Mouse (Mus musculus): ENCODE measurements at regions not wholly inside any gene's neighbourhood (a gene's known extent, or its start where the extent isn't known, plus 50 kb on each side); places are given as distances from the start of the nearest gene placed in this dataset.

DNA sequence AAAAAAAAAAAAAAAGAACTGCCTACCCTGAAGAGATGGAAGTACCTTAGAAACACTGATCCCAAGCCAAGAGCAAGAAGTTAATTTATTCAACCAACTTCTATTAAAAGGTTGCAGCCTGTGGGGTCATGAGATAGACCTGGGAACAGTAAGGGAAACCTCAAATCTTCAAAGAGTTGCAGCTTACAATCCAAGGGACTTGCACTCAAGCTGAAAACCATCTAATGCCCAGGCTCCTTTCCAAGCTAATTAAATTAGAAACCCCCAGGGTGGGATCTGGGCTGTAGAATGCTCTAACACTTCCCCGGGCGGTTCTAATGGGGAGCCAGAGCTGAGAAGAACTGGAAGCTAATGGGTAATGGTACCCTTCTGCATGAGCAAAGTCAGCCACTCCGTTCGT lies 278.0 kb downstream of the Hlx start:
- no peak for ATAC-seq

DNA sequence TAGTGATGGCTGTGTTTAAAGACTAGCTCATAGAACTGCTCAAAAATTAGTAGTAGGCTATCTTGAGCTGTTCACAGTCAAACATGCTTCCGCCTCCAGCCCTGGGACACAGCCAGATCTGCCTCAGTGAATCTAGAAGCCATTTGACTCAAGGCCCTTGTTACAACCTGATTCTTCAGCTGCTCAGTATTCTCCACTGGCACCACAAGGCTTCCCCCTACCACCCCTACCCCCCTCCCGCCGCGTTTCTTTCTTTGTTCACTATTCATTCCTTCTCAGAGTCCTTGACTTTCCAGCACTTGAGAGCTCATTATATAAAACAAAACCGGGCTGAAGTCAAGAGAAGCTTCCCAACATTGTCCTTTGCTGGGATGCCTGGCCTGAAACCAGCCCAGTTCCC lies 278.7 kb downstream of the Hlx start:
- no peak for ATAC-seq

DNA sequence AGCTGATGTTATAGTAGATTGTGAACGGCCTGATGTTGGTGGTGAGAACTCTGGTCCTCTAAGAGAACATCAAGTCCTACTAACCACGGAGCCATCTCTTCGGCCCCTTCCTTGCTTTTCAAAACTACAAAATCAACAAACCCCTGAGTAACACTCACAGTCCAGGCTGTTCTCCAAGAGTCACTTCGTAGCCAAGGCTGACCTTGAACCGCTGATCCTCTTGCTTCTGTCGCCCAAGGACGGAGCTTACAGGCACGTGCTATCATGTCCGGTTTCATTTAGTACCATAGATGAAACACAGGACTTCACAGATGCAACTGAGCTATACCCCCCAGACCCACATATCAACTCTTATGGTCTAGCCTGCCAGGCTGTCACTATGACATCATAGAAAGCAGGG lies 279.4 kb downstream of the Hlx start:
- ATAC-seq: no peak

DNA sequence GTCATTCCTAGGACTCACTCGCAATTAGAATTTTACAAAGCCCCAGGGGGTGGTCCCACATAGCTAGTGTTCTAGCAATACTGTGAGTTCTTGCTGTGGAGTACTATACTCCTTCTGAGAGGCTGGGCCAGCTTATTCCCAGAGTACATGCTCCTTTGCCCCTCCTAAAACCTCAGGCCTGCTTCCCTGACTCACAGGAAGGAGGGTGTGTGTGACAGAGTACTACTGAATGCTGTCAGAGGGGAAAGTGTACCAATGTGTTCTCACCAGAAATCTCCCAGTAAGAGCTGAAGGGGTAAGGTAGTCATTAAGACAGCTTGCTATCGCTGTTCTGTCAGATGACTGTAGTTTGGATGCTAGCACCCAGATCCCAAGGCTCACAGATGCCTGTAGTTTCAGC lies 280.7 kb downstream of the Hlx start:
- no peak for ATAC-seq

DNA sequence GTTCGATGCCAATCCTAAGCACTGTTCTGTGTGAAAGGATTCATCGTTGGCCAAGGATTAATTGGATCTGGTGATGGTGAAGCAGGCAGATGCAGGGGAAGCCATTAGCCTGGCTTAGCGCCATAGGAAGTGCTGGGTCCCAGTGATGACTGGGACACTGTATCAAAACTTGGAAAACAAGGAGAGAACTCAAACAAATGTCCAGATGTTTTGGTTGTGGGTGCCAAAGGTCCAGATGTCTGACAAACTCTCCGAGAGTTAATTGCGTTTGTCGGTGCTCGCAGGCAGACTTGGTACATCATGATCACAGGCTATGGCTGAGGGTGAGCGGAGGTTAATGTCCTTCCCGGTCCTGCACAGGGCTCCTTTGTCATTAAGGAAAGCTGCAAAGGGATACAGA lies 283.4 kb downstream of the Hlx start:
- no peak for ATAC-seq

DNA sequence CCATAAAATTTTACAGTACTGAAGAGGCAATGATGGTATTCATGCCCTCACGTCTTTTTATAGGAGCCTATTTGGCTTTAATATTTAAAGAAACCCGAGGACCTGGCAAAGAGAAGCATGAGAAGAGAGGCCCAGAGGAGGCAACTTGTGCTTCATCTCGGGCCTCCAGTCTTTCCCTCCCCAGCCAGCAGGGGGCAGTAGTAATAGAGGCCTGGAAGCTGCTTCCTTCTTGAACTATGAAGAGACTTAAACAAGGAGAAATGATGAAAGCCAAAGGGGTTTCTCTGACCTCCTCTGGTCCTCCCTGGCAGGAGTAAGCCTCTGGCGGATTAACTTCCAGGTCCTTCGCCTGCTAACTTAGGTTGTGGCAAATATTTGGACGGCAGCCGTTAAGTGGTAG lies 284.5 kb downstream of the Hlx start:
- ATAC-seq: no peak

DNA sequence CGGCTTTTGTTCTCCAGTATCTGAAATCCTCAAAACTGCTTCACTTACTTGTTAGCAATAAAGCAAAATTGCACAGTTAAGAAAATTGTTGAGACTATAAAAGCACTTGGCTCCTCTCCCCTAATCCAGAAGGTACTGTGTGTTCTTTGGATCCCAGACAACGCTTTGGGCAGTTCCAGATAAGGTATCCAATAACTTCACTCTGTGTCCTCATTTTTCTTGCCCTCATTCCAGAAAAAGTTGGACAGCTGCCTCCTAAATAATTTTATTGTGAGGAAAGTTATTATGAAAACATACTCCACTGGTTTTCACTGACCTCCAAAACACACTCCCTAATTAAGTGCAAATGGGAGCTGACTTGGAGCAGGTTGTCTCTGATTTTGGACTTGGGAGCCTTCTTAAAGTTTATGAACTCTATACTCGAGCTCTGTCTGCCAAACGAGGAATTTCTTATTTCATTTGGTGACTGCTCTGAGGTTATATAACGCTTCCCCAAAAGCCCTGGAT lies 285.2 kb downstream of the Hlx start:
- ATAC-seq: no peak

DNA sequence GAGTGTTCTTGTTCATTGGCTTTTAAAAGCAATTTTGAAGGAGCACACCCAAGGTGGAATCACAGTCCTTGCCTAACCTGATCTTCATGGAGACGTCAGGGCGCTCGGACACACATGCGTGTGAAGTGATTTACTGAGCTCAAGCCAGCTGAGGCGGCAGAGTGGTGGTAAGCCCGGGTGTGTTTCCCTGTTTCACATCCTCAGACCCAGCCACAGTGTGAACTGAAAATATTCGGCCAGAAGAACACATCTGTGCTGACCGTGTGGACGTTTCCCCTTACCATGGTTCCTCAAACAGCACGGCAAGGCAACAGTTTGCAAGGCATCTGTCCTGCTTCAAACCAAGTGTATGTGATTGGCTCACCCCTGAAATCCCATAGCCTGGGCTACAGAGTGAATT lies 288.2 kb downstream of the Hlx start:
- ATAC-seq: no peak

DNA sequence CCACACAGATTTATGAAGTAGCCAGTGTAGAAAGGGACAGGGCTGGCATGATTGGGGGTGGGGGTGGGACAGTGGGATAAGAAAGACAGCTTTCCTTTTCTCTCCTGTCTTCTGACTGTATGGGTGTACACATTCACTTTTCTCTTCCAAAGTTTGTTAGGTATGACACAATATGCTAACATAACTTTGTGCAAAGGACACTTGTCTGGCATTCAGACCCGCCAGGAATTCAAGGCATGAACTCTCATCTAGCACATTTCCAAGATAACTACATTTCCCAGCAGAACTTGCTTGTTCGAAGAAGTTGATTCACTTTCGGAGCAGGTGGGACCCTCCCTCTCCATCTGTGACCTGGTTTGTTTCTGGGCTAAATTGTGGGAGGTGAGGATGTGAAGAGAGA lies 289.7 kb downstream of the Hlx start:
- no peak for ATAC-seq

DNA sequence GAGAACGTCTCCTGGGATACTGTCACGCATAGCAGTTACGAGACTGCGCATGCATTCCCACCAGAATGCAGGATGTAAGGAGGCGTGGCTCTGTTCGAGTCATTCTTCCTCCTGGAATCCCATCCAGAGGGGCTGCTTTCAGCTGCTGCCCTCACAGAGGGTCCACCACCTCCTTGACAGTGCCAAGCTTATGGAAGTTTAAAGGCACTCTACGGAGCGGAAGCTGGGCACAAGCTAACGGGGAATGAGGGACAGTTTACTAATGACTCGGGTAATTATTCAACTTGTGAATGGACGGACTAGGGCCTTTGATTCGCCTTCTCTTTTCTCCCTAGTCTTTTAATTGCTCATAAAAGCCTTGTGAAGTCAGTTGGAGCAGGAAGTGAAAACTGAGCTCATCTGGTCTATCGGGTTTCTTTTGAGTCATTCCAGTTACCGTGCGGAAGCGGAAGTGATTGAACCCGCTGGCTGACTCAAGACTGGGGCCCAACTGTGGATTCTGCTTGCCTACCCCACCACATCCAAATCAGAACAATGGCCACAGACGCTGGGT lies 291.3 kb downstream of the Hlx start:
- peak; percentile 96 for ATAC-seq

DNA sequence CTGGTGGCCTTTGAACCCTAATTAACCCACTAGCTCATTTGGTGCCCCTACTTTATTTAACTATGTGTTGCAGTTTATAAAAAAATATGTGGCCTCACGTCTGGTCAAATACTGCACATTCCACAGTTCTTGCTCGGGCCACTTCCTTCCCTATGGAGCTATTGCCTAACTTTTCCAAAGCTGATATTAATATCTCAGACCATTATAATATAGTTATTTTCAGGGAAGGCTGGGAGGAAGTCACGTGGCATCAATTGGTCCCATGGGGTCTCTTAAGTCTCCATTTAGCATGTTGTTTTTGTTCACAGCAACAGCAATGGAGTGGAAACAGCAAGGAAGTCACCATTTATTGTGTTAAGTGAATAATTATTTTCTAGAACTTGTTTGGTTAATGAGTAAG lies 292.9 kb downstream of the Hlx start:
- no peak for ATAC-seq

DNA sequence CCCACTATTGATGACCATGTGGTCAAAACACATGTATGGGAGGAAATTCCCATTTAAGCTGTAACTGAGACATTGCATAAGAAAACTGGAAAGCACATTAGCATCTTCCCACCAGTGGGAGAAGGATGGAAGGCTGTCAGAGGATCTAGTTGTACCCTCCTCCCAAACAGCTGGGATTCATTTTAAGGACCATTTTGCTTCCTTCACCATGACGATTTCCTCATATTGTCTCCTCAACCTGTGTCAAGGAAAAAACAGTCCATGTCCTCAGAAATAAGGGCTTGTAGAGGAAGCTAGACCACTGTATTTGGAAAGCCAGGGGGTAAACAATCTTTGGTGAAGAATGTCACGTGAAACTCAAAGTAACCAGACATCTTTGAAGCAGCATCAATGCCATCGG lies 296.0 kb downstream of the Hlx start:
- ATAC-seq: no peak

DNA sequence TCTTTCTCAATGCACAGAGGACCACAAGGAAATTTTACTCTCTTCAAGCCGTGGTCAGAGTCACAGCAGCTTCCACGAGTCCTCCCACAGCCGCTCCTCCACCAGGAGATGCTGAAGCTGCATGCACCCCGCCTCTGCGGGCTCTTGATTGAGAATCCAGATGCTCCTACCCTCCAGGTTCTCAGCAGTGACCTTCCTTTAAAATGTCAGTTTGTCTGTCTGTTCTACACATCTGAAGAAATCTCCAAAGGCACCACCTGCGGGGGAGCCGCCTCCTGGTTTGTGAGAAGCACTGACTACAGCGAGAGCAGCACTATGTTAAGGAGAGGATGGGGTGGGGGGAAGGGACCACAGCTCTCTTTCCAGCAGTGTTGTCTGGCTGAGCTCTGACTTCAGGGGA lies 303.8 kb downstream of the Hlx start:
- ATAC-seq: no peak

DNA sequence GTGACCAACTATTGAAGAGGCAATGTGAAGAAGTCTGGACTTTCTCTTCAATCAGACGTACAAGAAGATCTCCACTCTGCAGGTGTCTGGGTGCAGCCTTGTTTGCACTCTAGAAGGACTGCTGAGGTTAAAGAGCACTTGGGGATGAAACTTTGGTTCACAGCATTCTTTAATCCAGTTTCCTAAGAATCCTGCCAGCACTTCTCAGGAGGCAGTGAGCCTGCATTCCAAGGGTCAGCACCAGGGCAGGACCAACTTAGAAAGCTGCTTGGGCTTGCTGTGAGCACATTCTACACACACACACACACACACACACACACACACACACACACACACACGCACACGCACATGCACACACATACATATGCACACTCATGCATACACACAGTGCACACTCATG lies 304.4 kb downstream of the Hlx start:
- no peak for ATAC-seq

DNA sequence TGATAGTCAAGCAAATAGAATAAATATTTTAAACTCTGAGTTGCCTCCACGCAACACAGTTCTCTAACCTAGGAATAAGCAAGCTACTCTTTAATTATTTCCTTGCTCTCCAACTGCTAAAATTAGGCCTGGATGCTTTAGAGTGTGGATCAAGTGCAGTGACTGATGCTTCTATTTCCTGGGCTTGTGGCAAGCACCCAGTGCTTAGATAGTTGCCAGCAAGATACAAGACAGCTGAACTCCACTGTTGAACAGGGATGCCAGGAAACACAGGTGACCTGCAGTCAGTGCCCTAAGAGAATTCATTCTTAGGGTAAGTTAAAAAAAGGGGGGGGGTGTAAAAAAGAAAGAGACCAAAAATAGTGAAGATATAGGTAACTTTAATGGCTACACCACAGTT lies 306.7 kb downstream of the Hlx start:
- no peak for ATAC-seq

DNA sequence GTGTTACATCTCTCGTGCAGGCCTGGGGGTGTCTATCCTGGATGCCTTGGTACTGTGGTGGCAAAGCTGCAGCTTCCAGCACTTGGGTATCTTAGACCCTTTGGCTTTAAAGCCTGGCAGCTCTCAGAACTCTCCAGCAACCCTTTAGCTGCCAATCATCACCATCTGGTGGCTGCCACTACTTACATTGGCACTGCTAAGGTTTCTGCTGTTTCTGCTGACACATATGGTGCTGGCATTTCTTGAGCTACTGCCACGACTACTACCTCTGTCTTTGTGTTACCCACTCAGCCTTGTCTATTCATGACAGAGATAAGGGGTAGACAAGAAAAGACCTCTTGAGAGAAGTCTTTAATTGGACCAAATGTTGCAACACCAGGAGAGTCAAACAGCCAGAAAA lies 308.4 kb downstream of the Hlx start:
- no peak for ATAC-seq

DNA sequence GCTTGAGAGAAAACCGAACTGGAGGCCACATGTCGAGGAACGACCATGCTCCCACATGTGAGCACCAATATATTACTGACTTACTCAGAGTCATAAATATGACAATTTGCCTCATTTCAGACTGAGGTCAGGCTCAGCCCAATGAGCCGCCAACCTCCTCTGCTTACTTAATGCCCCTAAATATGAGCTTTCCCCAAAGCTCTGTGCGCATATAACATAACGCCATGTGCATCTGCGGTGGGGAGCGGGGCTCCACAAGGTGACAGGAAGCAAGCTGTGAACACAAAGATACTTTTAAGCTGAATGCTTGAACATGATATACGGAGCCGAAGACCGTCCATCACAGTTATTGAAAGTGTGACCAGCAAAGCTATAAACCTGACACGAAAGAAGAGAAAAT lies 319.8 kb downstream of the Hlx start:
- ATAC-seq: no peak

DNA sequence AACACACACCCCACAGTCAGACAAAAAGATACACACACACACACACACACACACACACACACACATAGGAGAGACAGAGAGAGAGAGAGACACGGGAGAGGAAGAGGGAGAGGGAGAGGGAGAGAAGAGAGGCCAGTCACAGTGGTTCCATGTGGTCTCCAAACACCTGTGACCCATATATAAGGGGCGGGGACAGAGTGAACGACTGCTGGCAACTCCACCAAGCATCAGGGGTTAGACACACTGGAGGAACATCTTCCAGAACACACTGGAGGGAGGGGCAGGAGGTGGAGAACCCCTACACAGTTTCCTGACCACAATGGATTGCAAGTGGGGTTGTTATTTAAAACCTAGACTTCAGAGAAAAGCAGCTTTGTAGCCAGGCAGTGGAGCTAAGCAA lies 321.4 kb downstream of the Hlx start:
- ATAC-seq: no peak

DNA sequence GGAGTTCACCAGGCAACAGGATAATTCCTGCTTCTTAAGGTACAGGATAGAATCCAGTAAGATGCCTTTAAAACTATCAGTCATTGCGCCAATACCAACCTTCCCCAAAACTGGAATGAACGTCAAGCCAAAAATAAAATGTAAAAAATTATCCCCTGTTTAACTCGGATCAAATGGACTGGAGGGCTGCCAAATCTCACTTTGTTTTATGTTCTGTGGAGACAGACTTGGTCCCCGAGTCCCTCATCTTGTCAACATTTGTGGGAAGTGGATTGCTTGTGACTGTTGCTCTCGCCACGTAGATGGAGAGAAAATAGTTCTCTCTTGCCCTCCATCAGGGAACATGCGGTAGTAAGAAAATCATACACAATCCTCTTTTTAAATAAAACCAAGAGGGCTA lies 322.4 kb downstream of the Hlx start:
- ATAC-seq: no peak

DNA sequence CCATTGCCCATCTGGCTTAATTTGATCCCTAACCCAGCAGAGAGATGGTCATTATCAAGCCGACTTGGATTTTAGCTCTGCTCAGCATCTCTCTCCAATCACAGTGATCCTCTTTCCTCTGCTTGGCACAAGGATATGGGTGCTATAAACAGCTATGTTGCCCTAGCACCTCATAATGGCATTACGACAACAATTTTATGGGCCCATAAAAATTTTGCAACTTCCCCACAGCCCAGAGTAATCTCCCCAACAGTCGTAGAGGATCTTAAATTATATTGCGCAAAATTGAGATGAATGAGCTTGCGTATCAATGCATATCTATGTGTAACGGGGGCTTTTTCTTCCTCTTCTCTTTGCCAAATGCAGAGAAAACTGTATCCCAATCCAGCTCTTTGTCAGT lies 329.4 kb downstream of the Hlx start:
- no peak for ATAC-seq

DNA sequence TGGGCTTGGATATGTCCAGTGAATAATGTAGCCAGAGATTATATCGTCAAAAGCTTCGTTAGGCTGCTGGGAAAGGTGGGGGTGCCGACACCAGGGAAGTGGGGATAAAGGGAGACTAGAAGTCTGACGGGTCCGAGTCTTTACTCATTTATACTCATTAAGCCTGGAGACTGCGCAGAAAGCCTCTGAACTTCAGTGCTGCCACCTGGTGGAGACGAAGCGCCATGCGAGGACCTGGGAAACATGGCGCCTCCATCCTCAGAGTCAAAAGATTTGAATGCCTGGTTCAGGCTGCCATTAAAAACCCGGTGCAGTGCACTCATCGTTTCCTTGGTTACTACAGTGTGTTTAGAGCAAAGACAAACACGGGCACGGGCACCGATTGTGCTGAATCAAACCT lies 337.2 kb downstream of the Hlx start:
- peak; percentile 53 for ATAC-seq

DNA sequence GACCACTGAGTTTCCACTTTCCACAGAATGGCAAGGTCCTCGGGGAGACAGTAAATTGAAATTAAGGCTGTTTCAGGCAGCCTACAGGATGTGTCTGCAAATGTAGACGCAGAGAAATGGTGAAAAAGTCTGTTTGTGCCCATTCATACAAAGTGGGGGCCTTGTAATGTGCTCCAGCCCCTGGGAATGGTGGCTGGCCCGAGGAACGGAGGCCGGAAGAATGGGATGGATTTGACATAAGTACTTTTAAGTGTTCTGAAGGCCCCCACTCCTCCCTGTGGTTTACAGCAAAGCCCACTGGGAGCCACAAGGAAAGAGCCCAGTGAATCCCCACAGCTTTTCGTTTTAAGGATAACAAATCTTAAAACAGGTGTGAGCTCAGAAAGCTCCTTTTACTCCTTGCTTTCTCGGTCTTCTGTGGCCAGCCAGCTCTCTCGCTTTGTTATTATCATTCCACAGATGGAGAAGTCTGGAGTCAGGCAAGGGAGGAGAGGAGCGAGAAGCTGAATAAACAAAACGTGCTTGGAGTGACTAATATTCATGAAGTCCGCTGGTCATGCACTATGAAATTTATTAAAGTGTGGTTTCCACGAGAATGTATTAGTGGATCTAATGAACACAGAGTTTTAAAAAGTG lies 337.7 kb downstream of the Hlx start:
- ATAC-seq: no peak

DNA sequence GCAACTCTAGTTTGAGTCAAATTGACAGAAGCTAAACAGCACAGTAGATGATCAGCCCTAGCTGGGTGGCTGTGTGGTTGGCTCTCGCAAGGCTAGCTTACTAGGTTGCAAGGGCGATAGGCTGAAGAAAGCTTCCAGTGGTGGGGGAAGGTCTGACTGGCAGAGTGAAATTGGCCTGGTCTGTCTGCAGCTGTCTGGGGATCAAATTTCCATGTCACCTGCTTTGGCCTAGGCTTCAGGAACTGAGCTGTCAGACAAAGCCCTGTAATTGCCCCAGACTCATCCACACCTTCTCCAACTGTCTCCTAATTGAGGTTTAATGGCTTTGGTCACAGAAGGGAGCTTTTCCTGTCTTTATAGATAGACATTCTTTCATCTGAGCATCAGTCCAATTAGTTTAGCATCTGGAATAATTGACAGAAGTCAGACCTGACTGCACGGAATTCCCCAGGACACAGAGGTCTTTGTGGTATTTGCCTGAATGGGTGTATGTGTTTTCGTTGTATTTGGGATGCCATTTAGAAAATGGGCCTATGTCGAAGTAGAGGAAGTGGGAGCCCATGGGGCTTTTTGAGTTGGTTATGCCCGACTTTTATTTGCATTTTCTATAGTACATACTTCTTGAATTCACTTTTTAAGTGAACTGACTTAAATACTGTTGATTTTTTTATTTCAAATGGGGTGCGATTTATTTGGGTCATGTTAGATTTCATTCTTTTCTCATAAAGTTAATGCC lies 348.2 kb downstream of the Hlx start:
- no peak for ATAC-seq

DNA sequence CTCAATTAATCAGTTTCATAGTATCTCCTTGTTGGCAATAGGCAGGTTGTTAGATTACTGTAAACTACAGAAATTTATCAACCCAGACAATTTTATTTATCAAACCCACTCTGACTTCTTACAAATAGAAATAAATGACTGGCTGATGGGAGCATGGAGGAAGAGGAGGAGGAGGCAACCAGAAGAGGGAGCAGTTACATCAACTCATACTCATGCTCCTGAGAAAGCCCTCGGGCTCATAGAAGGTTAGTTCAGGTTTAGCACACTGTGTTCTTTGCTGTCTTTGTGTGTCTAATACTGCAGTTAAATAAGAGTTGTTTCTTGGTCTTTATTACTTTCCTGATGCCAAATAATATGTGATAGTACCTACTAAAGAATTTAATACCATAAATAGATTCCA lies 344.6 kb upstream of the 1700056E22Rik start:
- ATAC-seq: no peak

DNA sequence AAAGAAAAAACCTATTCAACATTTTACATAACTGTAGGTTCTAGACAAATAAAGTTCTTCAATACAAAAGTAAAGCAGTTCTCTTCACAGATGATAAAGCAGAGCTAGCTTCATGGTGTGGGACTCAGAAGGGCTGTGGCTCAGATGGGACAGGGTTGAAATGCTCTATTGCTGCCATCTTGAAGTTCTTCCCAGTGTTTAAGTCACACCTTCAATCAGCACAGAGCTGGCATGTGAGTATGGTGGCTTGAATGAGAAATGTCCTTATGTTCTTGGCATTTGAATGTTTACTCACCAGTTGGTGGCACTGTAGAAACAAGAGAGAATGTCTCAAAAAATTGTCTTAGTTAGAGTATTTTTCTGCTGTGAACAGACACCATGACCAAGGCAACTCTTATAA lies 330.9 kb upstream of the 1700056E22Rik start:
- no peak for ATAC-seq
